Mouse (Mus musculus): ENCODE results near the gene Tas2r143.

Gene Tas2r143

GRCm38 (mm10) chr6:42369870-42370269, 30.2 kb upstream of the Tas2r143 start:
- no peak for DNase-seq

DNA sequence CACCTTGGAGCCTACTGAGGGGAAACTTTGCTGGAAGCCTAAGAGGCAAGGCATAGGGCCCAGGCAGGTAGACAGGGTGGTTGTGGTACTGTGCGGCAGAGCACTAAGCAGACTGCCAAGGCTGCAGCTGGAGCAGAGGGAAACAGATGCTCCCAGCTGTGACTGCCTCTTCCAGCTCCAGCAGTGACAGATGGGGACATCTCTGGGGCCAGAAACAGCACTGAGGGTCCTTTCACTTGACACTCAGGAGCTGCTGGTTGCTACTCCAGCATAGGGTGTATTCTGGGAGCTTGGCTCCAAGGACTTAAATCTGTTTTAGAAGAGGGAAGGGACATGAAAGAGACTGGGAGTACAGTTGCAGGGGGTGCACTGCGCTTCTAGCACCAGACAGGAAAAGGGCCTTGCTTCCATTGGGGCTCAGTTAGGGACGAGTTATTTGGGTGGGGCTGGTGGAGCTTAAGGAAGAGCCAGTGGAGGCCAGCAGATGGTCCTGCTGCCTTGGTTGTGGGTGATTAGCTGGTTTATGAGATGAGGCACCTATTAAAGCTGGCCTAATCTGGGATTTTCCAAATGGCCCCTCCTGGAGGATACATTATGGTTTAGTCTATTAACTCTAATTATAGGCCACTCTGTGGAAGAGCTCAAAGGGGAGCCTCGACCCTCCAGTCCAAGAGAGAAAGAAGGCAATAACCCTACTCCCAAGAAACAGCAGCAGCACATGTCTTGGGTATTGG, 29.2 kb upstream of the Tas2r143 start:
- DNase-seq = no peak

DNA sequence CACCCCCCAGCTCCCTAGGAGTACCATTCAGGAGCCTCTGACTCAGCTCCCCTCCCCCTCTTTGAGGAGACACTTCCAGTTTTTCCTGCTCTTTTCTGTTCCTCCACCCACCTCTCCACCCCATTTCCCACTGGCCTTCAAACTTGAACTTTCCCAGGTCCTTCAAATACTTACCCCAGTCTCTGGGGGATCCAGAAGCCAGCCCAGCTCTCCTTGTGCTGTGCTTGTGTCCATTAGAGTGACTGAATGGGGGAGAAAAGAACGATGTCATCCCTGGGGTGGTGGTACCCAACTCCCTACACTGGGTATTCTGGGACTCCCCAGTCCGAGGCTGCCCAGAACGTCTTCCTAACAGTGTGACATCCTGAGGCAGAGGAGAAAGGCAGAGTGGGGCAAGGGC, 28.0 kb upstream of the Tas2r143 start:
- no peak for DNase-seq

- DNase-seq = no peak
Observed at GRCm38 (mm10) chr6:42372421-42372815, 27.6 kb upstream of the Tas2r143 start.

GRCm38 (mm10) chr6:42372816-42373547, 27.1 kb upstream of the Tas2r143 start, which contains the start of gene Epha1:
Gene Epha1 (minus strand): TSS chr6:42373268.
- peak; percentile 74 to 80 for DNase-seq

- no peak for DNase-seq
Observed at GRCm38 (mm10) chr6:42373669-42374430, 26.2 kb upstream of the Tas2r143 start.

DNA sequence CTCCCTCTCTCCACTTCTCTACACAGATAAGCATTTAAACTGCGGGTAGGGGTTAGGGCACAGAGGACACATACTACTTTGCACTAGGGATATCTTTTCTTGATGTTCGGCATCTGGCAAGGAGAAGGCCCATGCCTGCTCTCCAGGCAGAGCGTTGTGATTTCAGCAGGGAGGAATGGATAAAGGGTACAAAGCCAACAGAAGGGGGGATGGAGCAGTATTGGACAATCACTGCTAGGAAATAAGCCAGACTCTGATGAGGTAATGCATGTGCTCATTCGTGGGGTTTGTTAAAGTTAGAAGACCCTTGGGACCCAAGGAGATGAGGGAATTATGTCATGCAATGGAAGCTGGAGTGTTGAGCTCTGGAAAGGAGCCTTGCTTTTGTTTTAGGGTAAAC, 25.3 kb upstream of the Tas2r143 start:
- no peak for DNase-seq

- no peak for DNase-seq
Observed at GRCm38 (mm10) chr6:42375131-42375530, 24.9 kb upstream of the Tas2r143 start.

DNA sequence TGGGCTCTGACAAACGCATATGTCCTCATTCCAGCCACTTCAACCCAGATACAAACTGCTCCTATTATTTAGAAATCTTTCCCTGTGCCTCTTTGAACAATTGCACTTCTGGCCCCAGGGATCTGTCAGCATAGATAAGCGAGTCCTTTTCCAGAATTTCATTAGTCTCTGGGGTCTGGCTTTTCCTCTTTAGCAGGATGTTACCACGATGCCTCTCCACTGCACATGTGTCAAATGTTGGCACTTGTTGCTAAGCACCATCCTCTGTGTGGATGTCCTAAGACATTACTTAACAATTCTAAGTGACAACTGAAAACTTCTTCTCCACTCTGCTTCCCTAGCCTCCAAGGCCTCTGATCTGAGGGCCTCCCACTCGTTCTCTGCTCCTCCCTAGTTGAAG, 24.0 kb upstream of the Tas2r143 start:
- no peak for DNase-seq

- no peak for DNase-seq
Observed at GRCm38 (mm10) chr6:42376504-42377019, 23.5 kb upstream of the Tas2r143 start.

GRCm38 (mm10) chr6:42377280-42377679, 22.8 kb upstream of the Tas2r143 start:
- no peak for DNase-seq

GRCm38 (mm10) chr6:42379551-42379950, 20.5 kb upstream of the Tas2r143 start:
- DNase-seq = no peak

DNA sequence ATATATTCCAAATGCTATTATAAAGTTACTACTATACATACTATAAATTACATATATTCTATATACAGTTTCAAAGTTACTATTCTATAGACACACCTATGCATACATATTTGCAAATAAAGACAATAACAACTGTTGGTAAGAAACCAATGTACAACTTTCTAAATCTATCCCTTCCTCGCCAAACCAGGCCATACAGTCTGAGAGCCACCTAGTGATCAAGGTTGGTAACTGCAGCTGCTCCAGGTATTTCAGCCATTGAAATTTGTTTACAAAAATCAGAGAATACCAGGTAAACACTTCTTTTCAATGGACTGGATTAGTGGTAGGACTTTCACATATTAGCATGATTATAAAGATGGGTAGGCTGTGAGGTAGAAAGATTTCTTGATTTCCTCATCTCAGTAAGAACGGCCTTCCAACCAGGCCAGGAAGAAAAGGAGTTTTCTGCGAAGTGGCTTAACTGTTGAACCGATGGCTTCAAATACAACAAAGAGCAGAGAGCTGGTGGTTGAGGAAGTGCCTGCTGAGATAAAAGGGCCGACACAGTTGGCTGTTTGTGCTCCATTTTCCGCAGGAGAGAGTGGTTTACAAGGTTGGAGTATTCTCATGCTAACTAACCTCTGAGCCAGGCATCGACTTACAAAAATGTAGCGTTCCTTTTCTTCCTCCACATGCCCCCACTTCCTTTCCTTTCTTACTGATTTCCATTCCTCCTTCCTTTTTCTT, 19.5 kb upstream of the Tas2r143 start:
- DNase-seq = peak; percentile 62 to 76

- DNase-seq = no peak
Observed at GRCm38 (mm10) chr6:42381221-42381620, 18.8 kb upstream of the Tas2r143 start.

DNA sequence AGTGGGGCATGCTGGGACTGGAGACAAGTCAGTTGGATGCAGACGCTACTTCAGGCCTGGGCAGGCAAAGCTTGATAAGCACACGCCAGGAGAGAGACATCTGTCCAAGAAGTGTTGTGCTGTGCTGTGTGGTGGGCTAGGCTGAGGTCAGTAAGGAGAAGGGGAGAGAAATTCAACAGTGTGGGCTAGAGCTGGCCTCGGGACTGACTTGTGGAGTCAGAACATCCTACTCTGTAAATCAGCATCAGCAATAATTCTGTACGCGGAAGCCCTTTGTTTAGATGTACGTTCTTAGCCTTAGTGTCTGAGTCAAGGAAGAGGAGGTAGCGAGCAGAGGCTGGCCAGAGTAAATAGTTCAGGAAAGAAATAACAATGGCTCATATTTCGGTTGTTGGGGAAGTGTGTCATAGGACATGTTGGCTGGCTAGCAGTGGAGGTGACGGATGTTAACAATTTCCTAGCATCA, 18.1 kb upstream of the Tas2r143 start:
- DNase-seq = no peak

DNA sequence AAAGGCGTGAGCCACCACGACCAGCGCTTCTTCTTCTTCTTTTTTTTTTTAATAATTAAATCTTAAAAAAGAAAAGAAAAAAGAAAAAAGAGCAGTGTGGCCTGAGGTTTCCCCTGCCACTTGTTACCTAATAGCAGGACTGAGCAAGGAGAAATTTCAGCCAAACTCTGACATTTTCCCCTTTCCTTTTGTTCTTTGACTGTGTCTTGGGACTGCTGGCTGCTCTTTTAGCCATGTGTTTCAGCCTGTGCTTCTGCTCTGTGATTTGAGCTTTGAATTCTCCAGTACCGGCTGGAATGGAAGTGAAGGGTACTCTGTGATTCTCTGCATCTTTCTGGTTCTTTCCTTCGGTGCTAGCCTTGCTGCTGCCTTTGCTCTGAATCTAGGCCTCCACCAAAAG, 16.7 kb upstream of the Tas2r143 start:
- DNase-seq = no peak

DNA sequence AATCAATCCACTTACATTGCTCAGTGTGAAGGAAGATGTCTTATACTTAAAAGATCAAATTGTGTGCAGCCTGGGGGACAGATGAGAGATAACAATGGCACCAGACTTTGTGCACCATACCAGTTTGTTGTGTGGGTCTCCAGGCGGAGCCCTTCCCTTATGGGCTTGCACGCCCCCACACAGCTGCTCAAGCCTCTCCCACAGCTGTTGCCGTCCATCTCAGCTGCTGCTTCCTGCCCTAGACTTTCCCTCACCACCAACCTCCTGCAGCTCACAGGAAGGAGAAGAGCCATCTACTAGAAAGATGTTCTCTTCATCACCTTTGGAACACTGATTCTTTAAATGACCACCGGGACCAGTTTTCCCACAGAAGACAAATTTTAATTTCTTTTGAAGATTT, 14.4 kb upstream of the Tas2r143 start:
- DNase-seq = no peak

- no peak for DNase-seq
Observed at GRCm38 (mm10) chr6:42391796-42392330, 8.2 kb upstream of the Tas2r143 start.

DNA sequence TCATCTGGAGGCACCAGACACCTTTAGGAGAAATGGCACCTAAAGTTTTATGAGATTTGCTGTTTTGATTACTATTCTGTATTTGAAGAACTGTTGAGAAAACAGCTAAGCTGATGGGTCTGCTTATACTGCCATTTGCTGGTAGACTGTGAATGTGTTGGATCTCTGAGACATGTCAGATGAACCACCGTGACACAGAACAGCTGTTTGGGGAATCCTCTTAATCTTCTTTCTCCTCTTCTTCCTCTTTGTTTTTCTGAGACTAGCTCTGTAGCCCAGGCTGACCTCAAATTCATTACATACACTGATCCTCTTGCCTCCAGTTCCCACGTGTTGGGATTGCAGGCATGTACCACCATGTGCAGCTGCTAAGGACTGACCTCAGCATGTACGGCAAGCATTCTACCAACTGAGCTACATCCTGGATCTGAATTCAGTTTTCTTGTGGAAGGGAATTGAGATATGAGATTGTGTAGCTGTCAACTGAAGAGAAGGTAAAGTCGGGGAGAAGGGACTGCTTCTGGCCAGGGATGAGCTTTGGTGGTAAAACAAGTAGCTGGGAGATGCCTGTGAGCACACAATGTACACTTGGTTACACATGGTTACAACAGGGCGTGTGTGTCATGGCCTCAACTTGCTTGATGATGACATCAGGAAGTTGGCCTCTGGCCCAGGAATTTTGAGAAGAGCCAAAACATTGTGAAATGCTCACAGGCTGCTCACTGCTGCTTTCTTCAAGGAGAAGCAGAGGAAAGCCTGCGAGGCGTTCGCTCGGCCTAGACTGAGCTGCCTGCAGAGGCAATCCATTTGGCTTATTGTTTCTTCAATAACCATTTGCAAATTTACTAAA, 3.9 kb upstream of the Tas2r143 start:
- peak; percentile 57 to 62 for DNase-seq

GRCm38 (mm10) chr6:42397041-42397657, 2.9 kb upstream of the Tas2r143 start:
- no peak for DNase-seq

DNA sequence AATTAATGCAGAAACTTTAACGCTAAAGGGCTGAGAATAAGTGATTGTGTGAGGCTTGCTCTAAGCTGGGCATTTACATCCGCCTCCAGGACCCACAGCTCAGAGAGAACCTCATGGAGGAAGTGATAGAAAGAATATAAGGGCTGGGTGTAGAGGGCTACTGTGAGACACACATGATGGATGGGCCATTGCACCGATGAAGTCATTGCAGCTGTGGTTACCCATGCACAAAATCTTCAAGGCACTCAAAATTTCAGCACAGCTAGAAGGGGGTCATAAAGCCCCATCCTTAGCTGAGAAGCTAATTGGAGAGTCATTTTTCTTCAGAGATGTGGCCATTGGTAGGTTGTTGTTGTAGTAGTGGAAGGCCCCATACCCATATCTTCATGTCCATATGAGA, 1.8 kb upstream of the Tas2r143 start:
- DNase-seq = no peak

All from cerebellum, postnatal 10 days (tissue).